Mouse (Mus musculus): Measurements from ENCODE around the gene St6galnac3.

St6galnac3 gene

GRCm38 (mm10) chr3:153516848-153517247 lies 208.1 kb downstream of the St6galnac3 start:
- DNase-seq (ENCODE audit: low read depth, low spot score) = no peak

- DNase-seq (ENCODE audit: low read depth, low spot score) = no peak
These were observed 211.4 kb downstream of the St6galnac3 start for GRCm38 (mm10) chr3:153513501-153514060.

GRCm38 (mm10) chr3:153512545-153512944 lies 212.4 kb downstream of the St6galnac3 start:
- DNase-seq (ENCODE audit: low read depth, low spot score) = no peak

GRCm38 (mm10) chr3:153511151-153511580 lies 213.8 kb downstream of the St6galnac3 start:
- no peak for DNase-seq (ENCODE audit: low read depth, low spot score)

GRCm38 (mm10) chr3:153510048-153510630 lies 214.8 kb downstream of the St6galnac3 start:
- DNase-seq (ENCODE audit: low read depth, low spot score) = no peak

GRCm38 (mm10) chr3:153509643-153510042 lies 215.3 kb downstream of the St6galnac3 start:
- no peak for DNase-seq (ENCODE audit: low read depth, low spot score)

- DNase-seq (ENCODE audit: low read depth, low spot score) = no peak
These were observed 215.9 kb downstream of the St6galnac3 start for GRCm38 (mm10) chr3:153509029-153509428.

- DNase-seq (ENCODE audit: low read depth, low spot score) = no peak
These were observed 216.4 kb downstream of the St6galnac3 start for GRCm38 (mm10) chr3:153508592-153508991.

- DNase-seq (ENCODE audit: low read depth, low spot score) = no peak
These were observed 217.4 kb downstream of the St6galnac3 start for GRCm38 (mm10) chr3:153507599-153507998.

GRCm38 (mm10) chr3:153502488-153502887 lies 222.5 kb downstream of the St6galnac3 start:
- DNase-seq (ENCODE audit: low read depth, low spot score) = no peak

GRCm38 (mm10) chr3:153501333-153501877 lies 223.6 kb downstream of the St6galnac3 start:
- peak; percentile 78 for DNase-seq (ENCODE audit: low read depth, low spot score)

- DNase-seq (ENCODE audit: low read depth, low spot score) = no peak
These were observed 232.0 kb downstream of the St6galnac3 start for GRCm38 (mm10) chr3:153492986-153493385.

- DNase-seq (ENCODE audit: low read depth, low spot score) = no peak
These were observed 235.3 kb downstream of the St6galnac3 start for GRCm38 (mm10) chr3:153489718-153490117.

GRCm38 (mm10) chr3:153488931-153489330 lies 236.0 kb downstream of the St6galnac3 start:
- DNase-seq (ENCODE audit: low read depth, low spot score) = no peak

- DNase-seq (ENCODE audit: low read depth, low spot score) = no peak
These were observed 239.8 kb downstream of the St6galnac3 start for GRCm38 (mm10) chr3:153485176-153485575.

- no peak for DNase-seq (ENCODE audit: low read depth, low spot score)
These were observed 240.3 kb downstream of the St6galnac3 start for GRCm38 (mm10) chr3:153484701-153485100.

- DNase-seq (ENCODE audit: low read depth, low spot score) = no peak
These were observed 241.3 kb downstream of the St6galnac3 start for GRCm38 (mm10) chr3:153483691-153484090.

GRCm38 (mm10) chr3:153482098-153482497 lies 242.9 kb downstream of the St6galnac3 start:
- DNase-seq (ENCODE audit: low read depth, low spot score) = no peak

- no peak for DNase-seq (ENCODE audit: low read depth, low spot score)
These were observed 244.0 kb downstream of the St6galnac3 start for GRCm38 (mm10) chr3:153481012-153481411.

GRCm38 (mm10) chr3:153480636-153481006 lies 244.4 kb downstream of the St6galnac3 start:
- no peak for DNase-seq (ENCODE audit: low read depth, low spot score)

- DNase-seq (ENCODE audit: low read depth, low spot score) = no peak
These were observed 244.9 kb downstream of the St6galnac3 start for GRCm38 (mm10) chr3:153480005-153480635.

- no peak for DNase-seq (ENCODE audit: low read depth, low spot score)
These were observed 249.1 kb downstream of the St6galnac3 start for GRCm38 (mm10) chr3:153475919-153476318.

- no peak for DNase-seq (ENCODE audit: low read depth, low spot score)
These were observed 249.5 kb downstream of the St6galnac3 start for GRCm38 (mm10) chr3:153475461-153475860.

Data from CD4-positive, CD25-positive, alpha-beta regulatory T cell, adult 2 months (primary cell).